Mouse (Mus musculus) liver, embryonic 14.5 days (tissue): ENCODE results near the gene Mad2l2.

Source experiments
- CTCF ChIP-seq: IDR thresholded peaks from 2 replicates; pipeline ENCODE4 v1.5.1; 2016; ENCODE audit warnings: antibody characterized with exemption, low read depth, control low read depth
- EP300 ChIP-seq: IDR thresholded peaks from 2 replicates; pipeline ENCODE4 v1.6.1; 2016; ENCODE audit warnings: antibody characterized with exemption, low read depth

GRCm38 (mm10) chr4:148083176-148083899 is 46.8 kb upstream of the Mad2l2 start:
- TF ChIP-seq CTCF, result no peak
- TF ChIP-seq EP300, result no peak
